Mouse (Mus musculus) lung, postnatal 0 days (tissue): Measurements from ENCODE around the gene Vmn1r54. TPM values are rescaled to one million over a fixed set of nuclear protein-coding genes. Genes with fewer than 3 reads are reported as not detected.

Source experiments
- ATAC-seq: fragments of 200-750 bp; cut with Nextera tagmentation; 2 replicates; pipeline ENCODE4 v1.8.0; 2017; ENCODE audit warnings: moderate library complexity
- DNase-seq: peaks from one replicate; pipeline ENCODE4 v3.0.0-alpha.2; 2016; ENCODE audit warnings: low spot score
- H3K27ac ChIP-seq: fragments of 300-500 bp; sonication (generic); 2 replicates; pipeline ENCODE4 v1.5.1; 2014; ENCODE audit warnings: antibody characterized with exemption, mild to moderate bottlenecking, low read length, mixed read lengths
- H3K27me3 ChIP-seq: fragments of 300-500 bp; sonication (generic); replicated peaks from 2 replicates; pipeline ENCODE4 v1.6.1; 2014; ENCODE audit warnings: low read length, mixed read lengths; ENCODE audit not compliant: insufficient read depth
- H3K36me3 ChIP-seq: fragments of 300-500 bp; sonication (generic); 2 replicates; pipeline ENCODE4 v1.6.1; 2014; ENCODE audit warnings: low read length, mixed read lengths; ENCODE audit not compliant: insufficient read depth
- H3K4me1 ChIP-seq: fragments of 300-500 bp; sonication (generic); 2 replicates; pipeline ENCODE4 v1.6.1; 2014; ENCODE audit warnings: antibody characterized with exemption, low read depth, low read length, mixed read lengths; ENCODE audit not compliant: insufficient read depth
- H3K4me2 ChIP-seq: fragments of 300-500 bp; sonication (generic); replicated peaks from 2 replicates; pipeline ENCODE4 v1.6.1; 2014; ENCODE audit warnings: low read depth, mild to moderate bottlenecking, low read length, moderate library complexity, mixed read lengths
- H3K4me3 ChIP-seq: fragments of 300-500 bp; sonication (generic); 2 replicates; pipeline ENCODE4 v1.5.1; 2014; ENCODE audit warnings: low read depth, low read length
- H3K9ac ChIP-seq: fragments of 300-500 bp; sonication (generic); replicated peaks from 2 replicates; pipeline ENCODE4 v1.6.1; 2014; ENCODE audit warnings: low read depth, mild to moderate bottlenecking
- H3K9me3 ChIP-seq: fragments of 300-500 bp; sonication (generic); 2 replicates; pipeline ENCODE4 v1.6.1; 2016; ENCODE audit warnings: low read length, mixed read lengths
- CTCF ChIP-seq: IDR thresholded peaks from 2 replicates; pipeline ENCODE4 v1.5.1; 2016; ENCODE audit warnings: antibody characterized with exemption, mild to moderate bottlenecking
- EP300 ChIP-seq: IDR thresholded peaks from 2 replicates; pipeline ENCODE4 v1.6.1; 2016; ENCODE audit warnings: antibody characterized with exemption, mild to moderate bottlenecking, control low read depth
- WGBS: fragments of 180-500 bp; shearing (Covaris S2); extraction: QIAGEN DNeasy Blood & Tissue Kit; methylation state at CpG from one replicate; pipeline ENCODE4 v1.1.7; 2014; 5-methylcytosine and 5-hydroxymethylcytosine counted together
- polyA plus RNA-seq: library from polyadenylated mRNA; unstranded; fragments of >200 nt; fragmentation: Nextera tagmentation; extraction: Ambion mirVana; gene quantifications from 2 replicates; pipeline ENCODE4 v1.2.1, GENCODE M21; 2015

Vmn1r54 gene
- polyA plus RNA-seq, 1 experiment from 2014 or later: not detected

- WGBS: 72% methylated on average over 1 of the region's 1 CpGs
- Histone ChIP-seq H3K9me3 (no peaks in the 10 kb centered on the region), H3K27me3 (no peaks in the 10 kb centered on the region), H3K4me3 (no peak within 1 kb of the TSS), H3K4me1 (no peaks in the 10 kb centered on the region), H3K27ac (no peak within 1 kb of the TSS), H3K9ac (no peak within 1 kb of the TSS), H3K4me2 (no peak within 1 kb of the TSS), H3K36me3 (no peaks in the 10 kb centered on the region)
- ATAC-seq (no peak), DNase-seq (no peak)
- no peak for TF ChIP-seq CTCF
- TF ChIP-seq EP300: no peak
Observed at GRCm38 (mm10) chr6:90300919-90301318, 54.8 kb downstream of the Vmn1r54 start, which contains the start of gene BC048671. TSS of gene BC048671 (plus strand) at chr6:90301219.

- no peak overlapping the region for H3K4me2 ChIP-seq
- H3K9ac ChIP-seq: no peak overlapping the region
- WGBS: 74% methylated on average over 6 of the region's 6 CpGs
- DNase-seq: no peak
- no peak overlapping the region for H3K4me3 ChIP-seq
- no peaks in the 10 kb centered on the region for H3K4me1 ChIP-seq
- no peaks in the 10 kb centered on the region for H3K36me3 ChIP-seq
- ATAC-seq: no peak
- H3K27ac ChIP-seq: no peak overlapping the region
- H3K9me3 ChIP-seq: no peaks in the 10 kb centered on the region
- no peaks in the 10 kb centered on the region for H3K27me3 ChIP-seq
- TF ChIP-seq EP300 (no peak), CTCF (no peak)
Observed at GRCm38 (mm10) chr6:90306315-90306975, 60.3 kb downstream of the Vmn1r54 start.

GRCm38 (mm10) chr6:90308839-90309778 lies 63.0 kb downstream of the Vmn1r54 start:
- no peak for ATAC-seq
- 81% methylated on average over 87 of the region's 87 CpGs for WGBS

GRCm38 (mm10) chr6:90315961-90316360 lies 69.9 kb downstream of the Vmn1r54 start:
- no peak overlapping the region for H3K4me2 ChIP-seq
- no peaks in the 10 kb centered on the region for H3K36me3 ChIP-seq
- H3K4me1 ChIP-seq: no peaks in the 10 kb centered on the region
- 70% methylated on average over 5 of the region's 5 CpGs for WGBS
- ATAC-seq (no peak), DNase-seq (no peak)
- no peaks in the 10 kb centered on the region for H3K27me3 ChIP-seq
- no peak overlapping the region for H3K4me3 ChIP-seq
- H3K9ac ChIP-seq: no peak overlapping the region
- no peak overlapping the region for H3K27ac ChIP-seq
- no peak for TF ChIP-seq EP300
- TF ChIP-seq CTCF: no peak
- H3K9me3 ChIP-seq: no peaks in the 10 kb centered on the region

More at GRCm38 (mm10) chr6:90308839-90309778, 63.0 kb downstream of the Vmn1r54 start:
- no peak overlapping the region for H3K27ac ChIP-seq
- H3K4me3 ChIP-seq: no peak overlapping the region
- H3K4me2 ChIP-seq: no peak overlapping the region
- H3K36me3 ChIP-seq: no peaks in the 10 kb centered on the region
- no peak overlapping the region for H3K9ac ChIP-seq
- no peak for TF ChIP-seq CTCF
- TF ChIP-seq EP300: no peak
- no peaks in the 10 kb centered on the region for H3K4me1 ChIP-seq
- no peak for DNase-seq
- H3K9me3 ChIP-seq: no peaks in the 10 kb centered on the region
- H3K27me3 ChIP-seq: no peaks in the 10 kb centered on the region

- H3K4me1 ChIP-seq: no peaks in the 10 kb centered on the region
Observed at GRCm38 (mm10) chr6:90317510-90318258, 71.6 kb downstream of the Vmn1r54 start.

GRCm38 (mm10) chr6:90319019-90319418 lies 72.9 kb downstream of the Vmn1r54 start:
- Histone ChIP-seq H3K27ac (no peak overlapping the region), H3K9me3 (no peaks in the 10 kb centered on the region), H3K4me1 (no peaks in the 10 kb centered on the region), H3K4me3 (no peak overlapping the region), H3K36me3 (no peaks in the 10 kb centered on the region), H3K4me2 (no peak overlapping the region), H3K9ac (no peak overlapping the region), H3K27me3 (no peaks in the 10 kb centered on the region)
- TF ChIP-seq CTCF (no peak), EP300 (no peak)
- DNase-seq (no peak), ATAC-seq (no peak)
- WGBS: 93% methylated on average over 2 of the region's 2 CpGs

More at GRCm38 (mm10) chr6:90317510-90318258, 71.6 kb downstream of the Vmn1r54 start:
- TF ChIP-seq CTCF (no peak), EP300 (no peak)
- Histone ChIP-seq H3K9ac (no peak overlapping the region), H3K36me3 (no peaks in the 10 kb centered on the region), H3K9me3 (no peaks in the 10 kb centered on the region), H3K4me3 (no peak overlapping the region), H3K4me2 (no peak overlapping the region), H3K27ac (no peak overlapping the region), H3K27me3 (no peaks in the 10 kb centered on the region)
- WGBS: 67% methylated on average over 2 of the region's 2 CpGs
- ATAC-seq (no peak), DNase-seq (no peak)
